Mouse (Mus musculus) 3T3-L1 (cell line): ENCODE measurements around the gene Tmtc2.

Experiments
- DNase-seq: peaks from one replicate; pipeline ENCODE4 v3.0.0-alpha.2; 2015; ENCODE audit warnings: low read depth, low spot score

Gene Tmtc2

GRCm38 (mm10) chr10:105186636-105187035, 387.6 kb downstream of the Tmtc2 start:
- no peak for DNase-seq

- DNase-seq, result no peak
Observed at GRCm38 (mm10) chr10:105168443-105169102, 405.7 kb downstream of the Tmtc2 start.

- peak; percentile 81 for DNase-seq
Observed at GRCm38 (mm10) chr10:105165291-105165690, 409.0 kb downstream of the Tmtc2 start.

- DNase-seq, result no peak
Observed at GRCm38 (mm10) chr10:105153789-105154188, 420.5 kb downstream of the Tmtc2 start.

- DNase-seq, result no peak
Observed at GRCm38 (mm10) chr10:105144382-105144781, 429.9 kb downstream of the Tmtc2 start.

GRCm38 (mm10) chr10:105142201-105142600, 432.1 kb downstream of the Tmtc2 start:
- DNase-seq, result peak; percentile 75
